Mouse (Mus musculus) fibroblast of lung, adult 2 months (primary cell): ENCODE data around the gene Card10.

Source experiments
- DNase-seq: peaks from one replicate; pipeline ENCODE4 v3.0.0-alpha.2; 2011; ENCODE audit warnings: low read depth

Card10 gene

GRCm38 (mm10) chr15:78735431-78736180 lies 67.2 kb downstream of the Card10 start:
- no peak for DNase-seq

- no peak for DNase-seq
Measured at GRCm38 (mm10) chr15:78731830-78732229, 71.0 kb downstream of the Card10 start.

- DNase-seq, result no peak
Measured at GRCm38 (mm10) chr15:78730315-78731049, 72.4 kb downstream of the Card10 start.

DNA sequence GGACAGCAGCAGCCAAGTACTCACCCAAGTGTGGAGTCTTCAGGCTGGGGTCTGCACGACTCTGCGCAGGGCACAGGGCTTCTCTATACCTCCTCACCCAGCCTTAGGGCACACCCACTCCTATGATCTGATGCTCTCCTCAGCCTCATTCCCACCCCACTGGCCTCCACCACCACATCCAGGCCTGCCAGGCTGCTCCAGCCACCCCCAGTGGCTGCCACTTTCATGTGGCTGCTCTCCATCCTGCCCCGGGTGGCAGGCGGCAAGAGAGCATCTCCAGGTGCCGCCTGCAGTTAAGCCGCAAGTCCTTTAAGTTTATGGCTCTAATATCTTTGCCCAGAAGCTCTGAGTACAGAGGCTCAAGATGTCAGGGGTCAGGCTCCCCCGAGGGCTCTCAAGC lies 76.1 kb downstream of the Card10 start:
- DNase-seq, result no peak
